Mouse (Mus musculus) WW6 (cell line): Measurements from ENCODE around the gene Car3.
"Not testable (repeated sequence)": the region's sequence is repeated elsewhere in the genome, so short reads cannot be mapped to it uniquely, and the experiment has no call there.

Experiments
- DNase-seq: peaks from one replicate; pipeline ENCODE4 v3.0.0-alpha.2; 2013; ENCODE audit warnings: low read depth, low spot score

Gene Car3

DNA sequence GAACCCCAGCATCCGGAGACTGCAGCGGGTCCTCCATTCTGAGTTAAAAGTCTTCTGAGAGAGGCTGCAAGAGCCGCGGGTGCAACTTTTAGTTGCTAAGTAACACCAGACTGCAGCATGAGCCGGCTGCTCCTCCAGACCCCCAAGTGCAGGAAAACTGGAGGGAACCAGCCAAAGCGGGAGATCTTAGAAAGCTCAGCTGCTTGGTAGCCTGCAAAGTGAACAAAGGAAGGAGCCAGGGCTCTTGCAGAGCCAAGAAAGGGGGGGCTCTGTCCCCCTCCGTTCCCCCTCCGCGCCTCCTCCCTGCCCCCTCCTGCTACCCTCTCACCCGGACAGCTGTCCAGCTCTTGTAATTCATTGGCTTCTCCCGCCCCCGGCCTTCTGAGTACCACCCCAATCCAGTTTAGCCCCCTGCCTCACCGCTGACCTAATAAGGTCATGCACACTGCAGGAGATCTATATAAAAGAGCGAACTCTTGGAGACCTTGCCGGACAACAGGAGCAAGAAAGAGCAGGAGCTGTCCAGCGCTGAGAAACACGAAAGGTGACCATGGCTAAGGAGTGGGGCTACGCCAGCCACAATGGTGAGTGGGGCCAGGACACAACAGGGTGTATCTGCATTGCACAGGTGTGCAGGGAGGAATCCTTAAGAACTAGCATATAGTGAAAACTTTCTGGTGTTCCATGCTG is at the start of gene Car3:
Car3 (plus strand) TSS at position 491 of the 690 bp plus-strand sequence.
- no peak for DNase-seq

DNA sequence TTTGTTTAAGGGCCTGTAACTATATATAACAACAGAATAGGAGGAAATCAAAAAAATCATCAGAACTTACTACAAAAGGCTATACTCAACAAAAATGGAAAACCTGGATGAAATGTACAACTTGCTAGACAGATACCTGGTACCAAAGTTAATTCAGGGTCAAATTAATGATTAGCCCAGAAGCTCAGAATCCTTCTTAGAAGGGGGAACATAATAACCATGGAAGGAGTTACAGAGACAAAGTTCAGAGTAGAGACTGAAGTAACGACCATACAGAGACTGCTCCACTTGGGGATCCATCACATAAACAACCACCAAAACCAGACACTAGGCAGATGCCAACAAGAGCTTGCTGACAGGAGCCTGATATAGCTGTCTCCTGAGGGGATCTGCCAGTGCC is 47.9 kb upstream of the Car3 start:
- not testable (repeated sequence) for DNase-seq

DNA sequence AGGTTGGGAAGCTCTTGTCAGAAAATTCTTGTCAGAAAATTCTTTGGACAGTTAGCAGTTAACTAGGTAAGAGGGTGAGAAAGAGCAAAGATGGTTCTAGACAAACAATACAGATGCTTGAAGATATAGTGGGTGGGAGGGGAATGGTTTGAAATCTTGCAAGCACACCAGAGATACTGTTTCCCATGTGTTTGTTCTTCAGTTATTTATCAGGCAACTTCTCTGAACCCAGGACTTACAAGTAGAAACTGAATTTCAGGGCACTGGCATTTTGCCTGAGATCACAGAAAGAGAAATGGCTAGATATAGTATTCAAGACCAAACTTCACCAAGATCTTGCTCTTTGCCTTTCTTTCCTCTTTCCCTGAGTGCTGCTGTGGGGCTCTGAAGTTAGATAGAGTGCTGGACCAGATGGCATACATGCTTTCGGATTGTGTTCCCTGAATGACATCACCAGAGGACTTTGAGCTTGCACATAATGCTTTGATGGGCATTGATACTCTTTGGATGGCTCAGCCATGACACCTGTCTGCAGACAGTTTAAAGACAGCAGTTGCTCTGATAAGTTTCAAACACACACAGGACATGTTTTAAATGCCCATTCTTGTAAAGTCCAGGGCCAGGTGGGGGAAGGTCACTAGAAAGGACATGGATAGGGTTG is 43.3 kb upstream of the Car3 start:
- DNase-seq, result no peak

DNA sequence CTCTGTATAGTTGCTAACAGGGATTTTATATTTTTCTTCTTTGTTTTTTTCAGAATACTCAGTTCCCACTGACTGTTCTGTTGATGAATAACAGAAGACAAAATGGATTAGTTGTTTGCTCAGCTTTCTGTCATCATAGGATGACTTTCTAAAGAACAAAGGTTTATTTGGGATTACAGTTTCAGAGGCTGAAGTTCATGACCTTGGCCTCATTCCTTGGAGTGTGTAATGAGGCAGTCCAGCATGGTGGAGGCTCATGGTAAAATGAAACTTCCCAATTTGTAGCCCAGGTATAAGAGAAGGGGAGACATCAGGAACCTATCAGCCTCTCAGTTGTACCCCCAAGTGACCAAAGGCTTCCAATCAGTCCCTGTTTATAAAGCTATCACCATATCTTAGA is 34.4 kb upstream of the Car3 start:
- no peak for DNase-seq

DNA sequence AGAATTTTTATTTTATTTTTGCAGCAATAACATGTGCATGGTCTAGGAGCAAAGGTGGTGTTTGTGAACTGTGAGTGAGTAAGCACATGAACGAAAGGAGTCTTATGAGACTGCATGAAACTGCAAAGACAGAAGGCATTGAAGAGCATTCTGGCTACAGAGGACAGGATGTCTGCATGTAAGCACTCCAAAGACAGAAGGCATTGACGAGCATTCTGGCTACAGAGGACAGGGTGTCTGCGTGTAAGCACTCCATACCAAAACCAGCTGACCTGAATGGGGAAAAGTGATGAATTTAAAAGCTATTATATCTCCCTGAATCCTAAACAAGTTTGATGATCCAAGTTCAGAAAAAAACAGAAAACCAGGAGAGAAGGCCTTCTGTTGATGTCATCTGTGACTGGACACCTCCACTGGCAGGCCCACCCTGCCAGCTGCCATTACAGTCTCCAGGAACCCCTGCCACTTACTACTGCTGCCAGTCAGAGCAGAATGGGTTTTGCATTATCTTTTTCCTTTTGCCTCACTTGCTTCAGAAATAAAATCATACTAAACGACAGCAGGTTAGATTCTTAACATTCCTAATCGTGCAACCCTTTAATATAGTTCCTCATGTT is 32.0 kb upstream of the Car3 start:
- DNase-seq, result no peak

DNA sequence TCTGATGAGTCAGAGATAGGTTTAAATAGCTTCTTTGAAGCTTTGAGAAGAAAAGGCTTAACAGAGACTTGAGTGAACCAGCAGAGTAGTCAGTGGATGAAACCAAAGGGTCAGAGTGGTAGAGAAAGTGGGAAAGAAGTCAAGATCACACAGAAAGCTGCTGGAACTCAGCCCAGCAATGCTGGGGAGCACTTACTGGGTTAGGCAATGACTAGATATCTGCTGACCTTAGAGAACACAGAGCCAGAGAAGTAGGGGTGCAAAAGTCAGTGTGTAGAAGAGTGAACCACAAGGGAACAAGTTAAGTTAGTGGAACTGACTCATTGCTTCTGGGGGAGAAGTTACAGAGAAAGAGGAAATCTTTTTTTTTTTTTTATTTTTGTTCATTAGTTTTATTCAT is 30.5 kb upstream of the Car3 start:
- DNase-seq, result no peak

DNA sequence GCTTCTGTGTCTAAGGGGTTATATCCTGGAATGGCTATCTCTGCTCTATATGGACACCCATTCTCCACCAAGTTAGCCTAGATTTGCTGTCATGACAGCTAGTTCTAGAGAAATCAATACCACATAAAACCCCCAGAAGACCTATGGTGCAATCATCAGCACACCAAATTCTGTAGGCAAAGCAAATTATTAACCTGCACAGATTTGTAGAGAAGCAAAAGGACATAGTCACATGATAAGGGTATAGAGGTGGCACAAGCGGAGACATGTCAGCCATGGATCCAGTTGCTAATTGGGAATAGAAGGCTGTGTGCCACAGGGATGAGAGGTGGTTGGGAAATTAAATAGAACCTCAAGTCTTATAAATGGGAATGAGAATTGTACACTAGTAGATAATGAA is 24.4 kb upstream of the Car3 start:
- DNase-seq, result no peak

DNA sequence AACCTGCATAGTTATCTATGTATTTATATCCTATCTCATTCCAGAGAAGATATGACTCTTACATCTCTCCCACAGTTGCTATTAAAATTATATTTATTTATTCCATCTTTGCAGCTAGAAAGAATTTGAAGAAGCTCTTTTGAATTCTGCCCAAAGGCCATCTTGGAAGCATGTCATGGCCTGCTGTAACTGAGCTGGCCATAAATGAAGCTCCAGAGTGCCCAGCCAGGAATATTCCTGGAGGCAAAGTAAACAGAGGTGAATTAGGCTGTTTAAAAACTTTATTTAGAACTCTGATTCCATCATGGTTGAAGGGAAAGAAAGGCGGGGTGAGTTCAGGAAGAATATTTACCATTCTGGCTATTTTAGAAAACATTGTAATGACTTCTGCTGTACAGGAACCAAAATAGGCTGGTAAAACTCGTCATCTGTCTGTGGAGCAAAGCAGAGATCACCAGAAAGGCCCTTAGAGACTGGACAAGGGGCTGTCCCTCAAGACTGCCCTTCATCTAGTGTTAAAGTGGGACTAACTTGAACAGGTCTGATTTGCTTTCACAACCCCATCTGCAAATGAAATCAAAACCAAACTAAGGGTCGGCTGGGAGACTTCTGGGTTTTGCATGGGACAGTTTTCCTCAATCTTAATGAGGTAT is 23.7 kb upstream of the Car3 start:
- DNase-seq, result no peak

DNA sequence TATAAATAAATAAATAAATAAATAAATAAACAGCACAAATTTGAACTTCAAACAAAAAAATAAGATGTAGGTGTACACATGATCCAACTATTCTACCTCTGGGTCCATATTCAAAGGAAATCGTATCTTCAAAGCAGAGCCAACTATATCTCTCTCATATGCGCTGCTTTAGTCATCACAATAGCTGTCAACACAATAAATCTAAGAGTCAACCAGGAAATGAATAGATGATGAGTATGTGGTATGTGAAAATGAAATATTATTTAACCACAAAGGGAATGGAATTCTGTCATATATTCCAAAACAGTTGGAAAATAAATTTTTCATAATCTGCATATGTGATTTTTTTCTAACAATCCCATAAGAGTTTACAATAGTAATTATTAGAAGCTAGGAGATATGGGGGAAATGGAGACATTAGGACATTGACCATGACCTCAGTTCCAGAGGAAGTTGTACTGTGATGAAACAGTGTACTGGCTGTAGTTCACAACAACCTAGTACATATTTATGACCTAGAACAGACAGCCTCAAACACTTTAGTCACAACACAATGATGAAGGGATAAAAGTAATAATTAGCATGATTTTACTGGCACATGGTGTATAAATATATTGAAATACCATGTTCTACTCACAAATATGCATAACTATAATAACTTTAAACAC is 14.6 kb upstream of the Car3 start:
- no peak for DNase-seq

DNA sequence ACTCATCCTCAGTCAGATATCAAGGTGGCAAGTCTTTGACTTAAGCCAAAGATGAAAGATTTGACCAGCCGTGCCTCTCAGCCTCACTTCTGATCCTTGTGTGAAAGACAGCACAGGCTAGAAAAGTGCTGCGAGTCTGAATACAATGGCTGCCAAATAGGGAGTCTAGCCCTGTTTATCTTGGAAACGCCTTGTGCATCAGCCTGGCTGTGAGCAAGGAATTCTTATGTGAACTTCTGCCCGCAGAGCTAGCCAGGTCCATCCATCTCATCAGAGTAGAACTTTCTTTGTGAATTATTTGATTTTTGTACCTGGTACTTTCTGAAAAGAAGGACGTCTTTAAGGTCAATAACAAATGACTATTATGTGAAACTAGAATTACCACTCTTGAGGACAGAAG is 9.3 kb upstream of the Car3 start:
- DNase-seq, result no peak

DNA sequence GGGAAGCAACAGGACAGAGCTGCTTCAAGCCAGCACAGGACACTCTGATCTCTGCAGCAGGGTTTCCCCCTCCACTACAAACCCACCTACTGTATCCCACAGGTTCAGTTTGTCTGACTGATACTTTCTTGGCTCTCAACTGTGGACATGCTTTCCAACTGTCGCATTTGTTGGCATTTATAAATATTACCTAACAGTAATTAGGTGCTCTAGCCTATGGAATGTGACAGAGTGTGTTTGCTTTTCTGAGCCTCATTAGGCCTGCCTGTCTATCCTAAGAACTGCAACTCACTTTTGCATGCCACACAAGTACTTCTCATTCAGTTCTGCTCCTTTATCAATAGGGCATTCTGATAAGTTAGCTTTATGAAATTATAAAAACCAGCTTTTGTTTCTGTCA is 8.9 kb upstream of the Car3 start:
- no peak for DNase-seq

DNA sequence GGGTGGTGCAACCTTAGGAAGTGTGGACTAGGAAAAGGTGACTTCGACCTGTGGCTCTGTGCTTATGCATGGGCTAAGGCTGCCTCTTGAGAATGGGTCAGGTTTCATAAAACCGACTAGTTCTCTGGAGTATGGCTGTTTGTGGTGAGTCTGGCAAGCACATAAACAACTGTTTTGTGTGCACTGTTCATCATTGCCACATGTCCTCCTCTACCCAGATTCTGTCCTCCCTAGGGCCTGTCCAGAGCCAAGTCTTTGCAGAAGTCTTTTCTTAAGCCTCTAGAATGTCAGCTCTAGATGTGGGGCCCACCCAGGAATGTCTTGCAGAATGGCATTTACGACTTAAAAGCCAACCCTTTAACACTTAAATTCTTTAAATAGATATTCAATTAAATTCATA is 5.4 kb upstream of the Car3 start:
- no peak for DNase-seq

DNA sequence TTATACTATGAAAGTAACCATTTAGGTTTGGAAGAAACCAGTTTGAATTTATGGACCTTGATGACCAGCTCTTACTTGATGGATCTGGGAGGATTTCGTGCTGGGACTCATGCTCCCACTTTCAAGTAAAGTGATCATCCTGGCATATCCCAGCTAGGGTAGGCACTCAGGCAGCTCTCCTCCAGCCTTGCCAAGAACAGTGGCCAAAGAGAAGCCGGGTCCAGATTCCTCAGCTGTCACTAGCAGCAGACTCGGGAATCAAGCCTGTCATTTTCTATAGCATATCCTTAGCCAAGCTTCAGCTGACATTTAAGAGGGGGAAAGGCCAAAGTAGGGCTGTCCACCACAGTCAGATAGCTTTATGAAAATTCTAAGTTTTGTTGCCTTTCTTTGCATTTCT is 3.0 kb upstream of the Car3 start:
- DNase-seq, result no peak

DNA sequence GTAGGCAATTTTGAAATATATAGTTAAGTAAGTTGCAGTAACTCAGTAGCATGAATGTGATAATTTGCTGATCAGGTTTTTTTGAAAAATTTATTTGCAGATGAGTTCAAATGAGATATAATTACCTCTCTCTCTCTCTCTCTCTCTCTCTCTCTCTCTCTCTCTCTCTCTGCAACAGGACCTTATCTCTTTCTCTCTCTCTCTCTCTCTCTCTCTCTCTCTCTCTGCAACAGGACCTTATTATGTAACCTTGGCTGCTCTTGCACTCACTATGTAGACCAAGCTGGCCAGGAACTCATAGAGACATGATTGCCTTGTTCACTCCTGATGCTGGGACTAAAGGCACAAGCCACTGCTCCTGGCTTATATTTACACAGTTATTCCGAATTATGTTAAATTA is 2.1 kb upstream of the Car3 start:
- DNase-seq, result no peak

DNA sequence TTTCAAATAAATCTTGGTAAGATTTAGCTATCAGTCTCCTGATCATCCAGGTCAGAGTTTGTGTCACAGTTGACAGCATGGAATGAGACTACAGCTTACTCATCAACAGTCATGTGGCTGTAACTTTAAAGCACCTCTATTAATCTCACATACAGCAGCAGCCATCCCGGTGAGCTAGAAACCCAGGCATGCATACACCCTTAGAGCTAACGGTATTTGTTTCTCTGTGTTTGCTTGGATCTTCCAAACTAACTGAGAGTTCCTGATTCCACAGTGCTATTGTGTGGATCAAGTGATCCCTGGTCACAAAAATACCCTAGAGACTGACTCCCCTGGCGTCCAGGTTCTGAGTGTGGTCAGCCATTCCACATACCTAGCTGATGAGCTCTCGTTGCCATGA is 1.5 kb upstream of the Car3 start:
- DNase-seq, result no peak

DNA sequence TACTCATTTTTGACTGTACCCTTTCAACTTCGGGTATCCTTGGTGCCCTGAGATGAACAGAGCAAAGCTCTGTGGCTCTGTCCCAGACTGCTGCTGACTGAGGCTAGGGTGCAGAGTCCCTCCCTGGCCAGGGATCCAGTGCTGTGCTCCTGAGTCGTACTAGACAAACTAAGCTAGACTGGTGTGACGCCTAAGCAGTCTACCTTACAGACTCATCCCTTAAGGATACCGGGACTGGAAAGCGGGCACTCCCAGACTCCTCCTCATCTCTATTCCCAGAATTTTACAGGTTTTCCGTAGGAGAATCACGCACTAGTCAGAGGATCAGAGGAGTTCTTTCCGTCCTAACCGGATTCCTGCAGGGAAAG is 674 bp upstream of the Car3 start:
- DNase-seq, result no peak

DNA sequence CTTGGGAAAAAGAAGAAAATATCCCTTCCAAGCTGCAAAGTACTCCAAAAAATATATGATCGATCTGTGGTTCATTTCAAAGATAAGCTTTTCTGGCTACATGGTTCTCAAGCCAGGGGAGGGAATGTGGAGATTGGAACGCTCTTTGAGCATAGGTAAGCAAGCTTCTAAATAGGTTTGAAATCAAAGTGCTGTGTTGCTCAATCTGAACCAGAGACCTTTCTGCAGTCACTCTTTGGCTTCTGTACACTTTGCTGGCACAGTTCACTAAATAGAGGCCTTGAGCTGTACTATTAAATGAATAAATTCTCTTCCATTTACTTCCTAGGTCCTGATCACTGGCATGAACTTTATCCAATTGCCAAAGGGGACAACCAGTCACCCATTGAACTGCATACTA is 610 bp downstream of the Car3 start:
- no peak for DNase-seq

DNA sequence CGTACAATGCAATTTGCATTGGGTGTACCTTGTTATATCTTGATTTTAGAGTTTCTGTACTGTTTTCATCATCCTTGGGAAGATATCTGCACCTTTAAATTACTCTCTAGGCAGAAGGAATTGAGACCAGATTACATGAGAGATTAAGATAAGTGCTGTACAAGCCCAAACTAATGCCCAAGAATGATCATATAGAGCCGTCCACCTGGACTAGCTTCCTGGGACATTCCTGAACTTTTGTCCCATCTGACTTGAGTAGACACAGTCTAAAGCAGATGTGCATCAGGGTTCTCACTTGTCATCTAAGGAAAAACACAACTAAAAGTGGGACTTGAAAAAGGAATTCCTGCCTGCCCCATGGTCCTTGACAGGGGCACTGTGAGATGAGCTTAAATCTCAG is 2.6 kb downstream of the Car3 start:
- no peak for DNase-seq

DNA sequence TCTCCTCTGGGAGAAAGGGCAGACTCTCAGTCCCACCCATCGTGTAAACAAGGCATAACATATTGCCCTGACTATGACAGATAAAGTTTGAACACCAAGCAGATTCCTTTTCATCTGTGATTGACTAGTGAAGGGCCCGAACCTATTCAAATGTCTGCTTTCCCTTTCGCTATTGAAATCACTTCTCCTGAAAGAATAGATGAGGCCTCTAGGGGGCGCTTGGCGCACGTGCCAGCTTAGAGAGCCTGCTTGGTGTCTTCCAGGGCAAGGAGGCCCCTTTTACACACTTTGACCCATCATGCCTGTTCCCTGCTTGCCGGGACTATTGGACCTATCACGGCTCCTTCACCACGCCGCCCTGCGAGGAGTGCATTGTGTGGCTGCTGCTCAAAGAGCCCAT is 6.5 kb downstream of the Car3 start:
- DNase-seq, result no peak

DNA sequence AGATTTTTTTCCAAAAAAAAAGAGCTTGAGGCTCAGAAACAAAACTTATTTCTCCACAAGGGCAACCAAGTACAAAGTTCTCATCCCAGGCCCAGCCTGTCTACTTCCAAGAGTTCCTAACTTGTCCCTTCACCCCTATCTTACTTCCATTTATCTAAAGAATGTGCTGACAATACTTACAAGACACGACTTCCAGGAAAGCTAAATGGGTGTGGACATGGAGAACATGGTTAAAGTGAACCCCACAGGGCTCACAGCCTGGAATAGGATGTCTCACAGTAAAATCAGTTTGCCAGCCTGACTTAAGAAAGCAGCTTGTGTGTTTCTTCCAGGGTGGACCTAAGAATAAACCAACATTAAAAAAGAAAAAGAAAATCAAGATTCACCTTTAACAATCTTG is 7.2 kb downstream of the Car3 start:
- DNase-seq, result no peak

DNA sequence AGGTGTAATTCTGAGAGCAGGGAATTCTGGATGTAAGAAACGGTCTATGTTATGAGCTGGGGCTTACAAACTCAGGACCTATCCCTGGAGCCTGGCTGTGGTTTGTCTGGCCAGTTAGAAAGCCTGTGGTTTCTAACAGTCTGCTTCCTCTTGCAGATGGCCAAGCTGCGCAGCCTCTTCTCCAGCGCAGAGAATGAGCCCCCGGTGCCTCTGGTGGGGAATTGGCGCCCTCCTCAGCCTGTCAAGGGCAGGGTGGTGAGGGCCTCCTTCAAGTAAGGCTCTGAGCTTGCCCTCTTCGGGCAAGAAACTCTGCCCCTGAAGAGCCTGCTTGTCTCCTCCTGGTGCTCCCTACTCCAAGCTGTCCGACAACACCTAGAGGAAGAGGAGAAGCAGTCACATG is 8.1 kb downstream of the Car3 start:
- DNase-seq, result no peak

DNA sequence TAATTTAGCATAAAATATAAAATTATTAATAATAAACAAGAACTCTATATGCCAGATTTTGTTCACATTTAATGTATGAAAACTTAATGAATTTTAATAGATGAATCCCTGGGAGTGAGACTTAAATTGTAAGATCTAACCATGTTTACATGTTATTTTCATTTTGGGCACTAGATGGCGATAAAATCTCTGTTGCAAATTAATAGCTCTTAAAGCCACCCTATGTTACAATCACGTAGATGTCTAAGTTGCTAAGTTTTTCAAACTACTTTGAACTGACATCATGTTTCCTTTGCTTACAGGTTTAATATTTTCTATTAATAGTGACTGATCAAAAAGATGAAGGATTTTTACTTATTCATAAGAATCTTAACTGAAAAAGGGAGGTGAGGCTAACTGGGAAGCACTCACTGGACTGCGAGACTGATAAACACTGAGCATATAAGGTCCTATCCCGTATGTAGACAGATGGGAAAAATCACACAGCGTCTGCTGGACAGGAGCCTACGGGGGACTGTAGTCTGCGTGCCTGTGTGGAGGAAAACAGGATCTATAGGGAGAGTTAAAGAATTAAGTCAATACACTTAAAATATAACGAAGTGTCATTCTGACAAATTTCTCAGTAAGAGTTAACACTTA is 11.2 kb downstream of the Car3 start:
- DNase-seq, result no peak
